Mouse (Mus musculus): ENCODE measurements around the gene 1700042G07Rik. TPM values are rescaled to one million over a fixed set of nuclear protein-coding genes. Genes with fewer than 3 reads are reported as not detected.
A peak's percentile ranks its signal among the peaks of the same experiment; 100 is the strongest.

Gene 1700042G07Rik
- not detected for total RNA-seq (2021)
- long read RNA-seq, experiment 1 = 0 reads
- long read RNA-seq, experiment 2 = 0 reads

GRCm38 (mm10) chr4:116173072-116173471, at the start of gene 1700042G07Rik, which contains the start of gene Gm49337:
TSS of gene 1700042G07Rik (plus strand) at chr4:116173372.
TSS of gene Gm49337 (plus strand) at chr4:116173384.
- DNase-seq (ENCODE audit: low spot score) = no peak

GRCm38 (mm10) chr4:116123602-116124519, 49.3 kb upstream of the 1700042G07Rik start, which contains the start of the genes Rad54l and Pomgnt1:
TSS of gene Rad54l (minus strand) at chr4:116123690.
TSS of gene Pomgnt1 (plus strand) at chr4:116123840.
- peak; percentile 81 for DNase-seq (ENCODE audit: low spot score)

GRCm38 (mm10) chr4:116125803-116126386, 47.3 kb upstream of the 1700042G07Rik start:
- DNase-seq (ENCODE audit: low spot score) = no peak

GRCm38 (mm10) chr4:116127956-116128355, 45.2 kb upstream of the 1700042G07Rik start:
- no peak for DNase-seq (ENCODE audit: low spot score)

GRCm38 (mm10) chr4:116133126-116133525, 40.0 kb upstream of the 1700042G07Rik start:
- DNase-seq (ENCODE audit: low spot score) = no peak

- no peak for DNase-seq (ENCODE audit: low spot score)
These were observed 38.2 kb upstream of the 1700042G07Rik start for GRCm38 (mm10) chr4:116134990-116135389.

GRCm38 (mm10) chr4:116137421-116137996, 35.7 kb upstream of the 1700042G07Rik start:
- DNase-seq (ENCODE audit: low spot score) = no peak

- DNase-seq (ENCODE audit: low spot score) = no peak
These were observed 32.2 kb upstream of the 1700042G07Rik start for GRCm38 (mm10) chr4:116140801-116141574.

GRCm38 (mm10) chr4:116141736-116142135, 31.4 kb upstream of the 1700042G07Rik start:
- no peak for DNase-seq (ENCODE audit: low spot score)

GRCm38 (mm10) chr4:116142269-116142668, 30.9 kb upstream of the 1700042G07Rik start:
- no peak for DNase-seq (ENCODE audit: low spot score)

- DNase-seq (ENCODE audit: low spot score) = peak; percentile 24
These were observed 29.8 kb upstream of the 1700042G07Rik start for GRCm38 (mm10) chr4:116143317-116143811.

GRCm38 (mm10) chr4:116143891-116144717, 29.1 kb upstream of the 1700042G07Rik start:
- DNase-seq (ENCODE audit: low spot score) = peak; percentile 66

- DNase-seq (ENCODE audit: low spot score) = no peak
These were observed 23.4 kb upstream of the 1700042G07Rik start for GRCm38 (mm10) chr4:116149812-116150155.

GRCm38 (mm10) chr4:116150156-116150861, 22.9 kb upstream of the 1700042G07Rik start:
- peak; percentile 58 for DNase-seq (ENCODE audit: low spot score)

- DNase-seq (ENCODE audit: low spot score) = no peak
These were observed 22.3 kb upstream of the 1700042G07Rik start for GRCm38 (mm10) chr4:116150862-116151221.

- DNase-seq (ENCODE audit: low spot score) = no peak
These were observed 21.9 kb upstream of the 1700042G07Rik start, which contains the start of gene Lurap1 for GRCm38 (mm10) chr4:116151238-116151637. TSS of gene Lurap1 (minus strand) at chr4:116151338.

GRCm38 (mm10) chr4:116152702-116153101, 20.5 kb upstream of the 1700042G07Rik start:
- no peak for DNase-seq (ENCODE audit: low spot score)

GRCm38 (mm10) chr4:116157882-116158281, 15.3 kb upstream of the 1700042G07Rik start:
- DNase-seq (ENCODE audit: low spot score) = no peak

- DNase-seq (ENCODE audit: low spot score) = no peak
These were observed 13.3 kb upstream of the 1700042G07Rik start for GRCm38 (mm10) chr4:116159912-116160311.
